Mouse (Mus musculus) brain, embryonic 14.5 days (tissue): ENCODE measurements around the gene Adora3. TPM values are rescaled to one million over a fixed set of nuclear protein-coding genes. Genes with fewer than 3 reads are reported as not detected.

Experiments
- DNase-seq: peaks from one replicate; pipeline ENCODE4 v3.0.0-alpha.2; 2011; ENCODE audit warnings: low read depth
- CTCF ChIP-seq: fragments of 200-500 bp; IDR thresholded peaks from 2 replicates; pipeline ENCODE4 v1.5.1; 2012; ENCODE audit warnings: inconsistent platforms, mild to moderate bottlenecking, moderate library complexity, borderline replicate concordance; ENCODE audit not compliant: insufficient read depth, insufficient read length; ENCODE audit errors: extremely low read depth
- POLR2A ChIP-seq: fragments of 200-500 bp; IDR thresholded peaks from 2 replicates; pipeline ENCODE4 v1.6.1; 2012; ENCODE audit warnings: mild to moderate bottlenecking, inconsistent platforms, borderline replicate concordance; ENCODE audit not compliant: poor library complexity, insufficient read depth, insufficient read length, severe bottlenecking; ENCODE audit errors: extremely low read depth
- polyA plus RNA-seq: library from polyadenylated mRNA; depleted of rRNA; stranded (reverse); fragments of >200 nt; gene quantifications from 2 replicates; pipeline ENCODE4 v1.2.3, GENCODE M21; 2012; rRNA removed

Adora3 gene
- polyA plus RNA-seq, result 0.16 and 0.25 TPM in 2 replicates

GRCm38 (mm10) chr3:105870558-105870957, at the start of gene Adora3, which contains the start of gene Tmigd3:
Gene Adora3, plus strand, starts transcription at chr3:105870858.
Gene Tmigd3, plus strand, starts transcription at chr3:105870903.
- no peak for DNase-seq
- TF ChIP-seq CTCF (no peak), POLR2A (no peak)

- TF ChIP-seq CTCF, result no peak
- TF ChIP-seq POLR2A, result no peak
- DNase-seq, result no peak
These were observed 49.2 kb upstream of the Adora3 start for GRCm38 (mm10) chr3:105821504-105821903.

GRCm38 (mm10) chr3:105823609-105824008, 47.0 kb upstream of the Adora3 start:
- TF ChIP-seq POLR2A (no peak), CTCF (no peak)
- DNase-seq, result no peak

- no peak for DNase-seq
- TF ChIP-seq POLR2A, result no peak
- no peak for TF ChIP-seq CTCF
These were observed 46.6 kb upstream of the Adora3 start for GRCm38 (mm10) chr3:105824103-105824502.

GRCm38 (mm10) chr3:105824704-105825103, 46.0 kb upstream of the Adora3 start:
- no peak for DNase-seq
- TF ChIP-seq POLR2A, result no peak

- DNase-seq, result no peak
- no peak for TF ChIP-seq POLR2A
- TF ChIP-seq CTCF, result no peak
These were observed 45.0 kb upstream of the Adora3 start for GRCm38 (mm10) chr3:105825501-105826161.

GRCm38 (mm10) chr3:105831584-105831983, 39.1 kb upstream of the Adora3 start:
- TF ChIP-seq POLR2A (no peak), CTCF (no peak)
- DNase-seq, result no peak

GRCm38 (mm10) chr3:105835875-105836274, 34.8 kb upstream of the Adora3 start:
- TF ChIP-seq POLR2A (no peak), CTCF (no peak)
- no peak for DNase-seq

GRCm38 (mm10) chr3:105836883-105837282, 33.8 kb upstream of the Adora3 start:
- no peak for TF ChIP-seq POLR2A
- DNase-seq, result no peak

GRCm38 (mm10) chr3:105838655-105839054, 32.0 kb upstream of the Adora3 start:
- no peak for DNase-seq
- TF ChIP-seq CTCF, result no peak
- TF ChIP-seq POLR2A, result no peak

GRCm38 (mm10) chr3:105839836-105840235, 30.8 kb upstream of the Adora3 start:
- no peak for TF ChIP-seq POLR2A
- TF ChIP-seq CTCF, result no peak

GRCm38 (mm10) chr3:105846294-105847069, 24.2 kb upstream of the Adora3 start:
- no peak for DNase-seq
- TF ChIP-seq CTCF, result no peak
- TF ChIP-seq POLR2A, result no peak

More at GRCm38 (mm10) chr3:105839836-105840235, 30.8 kb upstream of the Adora3 start:
- DNase-seq, result no peak

- no peak for DNase-seq
- no peak for TF ChIP-seq POLR2A
- no peak for TF ChIP-seq CTCF
These were observed 16.9 kb upstream of the Adora3 start for GRCm38 (mm10) chr3:105853781-105854180.

GRCm38 (mm10) chr3:105854786-105855185, 15.9 kb upstream of the Adora3 start:
- no peak for DNase-seq

More at GRCm38 (mm10) chr3:105854786-105855185, 15.9 kb upstream of the Adora3 start:
- TF ChIP-seq POLR2A, result no peak
- no peak for TF ChIP-seq CTCF
